24 mouse cellular contexts compared by ENCODE assay signal in genomic region chr17:84753489-84753888, GRCm38 (mm10). TPM values are rescaled to one million over a fixed set of nuclear protein-coding genes. Genes with fewer than 3 reads are reported as not detected.
DNase-seq lines count a peak whose midpoint lies in the region; ATAC-seq and TF ChIP-seq lines count a peak whose summit lies in the region.
"Had no signal": no experiment of that assay in that cellular context is flagged by ENCODE, and none has a peak within 500 bp of the region (broad histone marks: within the 10 kb centered on the region; RNA-seq: fewer than 3 reads in every experiment).

No protein-coding gene starts in this region.

- no peak overlapping the region for H3K27ac ChIP-seq in hindbrain, embryonic 12.5 days
- no peak overlapping the region for H3K27ac ChIP-seq in hindbrain, embryonic 10.5 days
- H3K27ac ChIP-seq in midbrain, embryonic 14.5 days (replicated peaks; ENCODE audit: low read depth, low read length): peak overlapping the region; percentile 14; the same call in 1 of the 2 replicates
- H3K27ac ChIP-seq in midbrain, postnatal 0 days (ENCODE audit: low read depth, low read length): no peak overlapping the region
- H3K27ac ChIP-seq: embryonic facial prominence, embryonic 12.5 days; embryonic facial prominence, embryonic 15.5 days; forebrain, embryonic 13.5 days; hindbrain, embryonic 14.5 days; intestine, embryonic 15.5 days had no signal

- H3K36me3 ChIP-seq in hindbrain, embryonic 12.5 days: peaks cover 2% of the 10 kb centered on the region; the same call in 1 of the 2 replicates
- H3K36me3 ChIP-seq in hindbrain, embryonic 10.5 days: peaks cover 35% of the 10 kb centered on the region
- peaks cover 3% of the 10 kb centered on the region; the same call in 1 of the 2 replicates for H3K36me3 ChIP-seq in midbrain, embryonic 14.5 days (ENCODE audit: control insufficient read depth, insufficient read depth, low read length)
- peaks cover 6% of the 10 kb centered on the region; the same call in 1 of the 2 replicates for H3K36me3 ChIP-seq in midbrain, postnatal 0 days (ENCODE audit: insufficient read depth, low read length)

- POLR2A ChIA-PET in Patski (lab: Charles Lee): no interaction called here

- CTCF ChIA-PET in Patski (lab: Charles Lee): no interaction called here

- peaks cover 38% of the 10 kb centered on the region for H3K4me1 ChIP-seq in hindbrain, embryonic 12.5 days
- H3K4me1 ChIP-seq in hindbrain, embryonic 10.5 days (replicated peaks): peaks cover 21% of the 10 kb centered on the region
- H3K4me1 ChIP-seq in midbrain, embryonic 14.5 days (ENCODE audit: control insufficient read depth, insufficient read depth, low read length): peaks cover 21% of the 10 kb centered on the region
- no peaks in the 10 kb centered on the region for H3K4me1 ChIP-seq in midbrain, postnatal 0 days (ENCODE audit: insufficient read depth, low read length)
- H3K4me1 ChIP-seq: embryonic facial prominence, embryonic 12.5 days; embryonic facial prominence, embryonic 15.5 days; intestine, embryonic 15.5 days had no signal

- no peaks in the 10 kb centered on the region for H3K27me3 ChIP-seq in hindbrain, embryonic 12.5 days
- H3K27me3 ChIP-seq in hindbrain, embryonic 10.5 days (ENCODE audit: insufficient read depth, poor library complexity, severe bottlenecking): no peaks in the 10 kb centered on the region
- no peaks in the 10 kb centered on the region for H3K27me3 ChIP-seq in midbrain, embryonic 14.5 days (ENCODE audit: control insufficient read depth, insufficient read depth, low read length)
- no peaks in the 10 kb centered on the region for H3K27me3 ChIP-seq in midbrain, postnatal 0 days (ENCODE audit: insufficient read depth, low read length)
- H3K27me3 ChIP-seq in Patski: no peaks in the 10 kb centered on the region
- H3K27me3 ChIP-seq: embryonic facial prominence, embryonic 12.5 days; embryonic facial prominence, embryonic 15.5 days; forebrain, embryonic 13.5 days; intestine, embryonic 15.5 days had no signal

- ATAC-seq in hindbrain, embryonic 12.5 days (ENCODE audit: low FRiP score): 0 out of 2 replicates have a peak, but pooled peaks have one; percentile 19
- no peak for ATAC-seq in midbrain, embryonic 14.5 days (ENCODE audit: low FRiP score, low TSS enrichment)
- no peak for ATAC-seq in midbrain, postnatal 0 days (ENCODE audit: low FRiP score)
- peak; percentile 62 for ATAC-seq in Patski
- ATAC-seq: CD4-positive, CD25-positive, alpha-beta regulatory T cell, adult 4 months; forebrain, embryonic 13.5 days; forebrain, embryonic 16.5 days; intestine, embryonic 15.5 days had no signal

- WGBS in hindbrain, embryonic 12.5 days: 56% methylated on average over 5 of the region's 5 CpGs
- 66% methylated on average over 5 of the region's 5 CpGs for WGBS in hindbrain, embryonic 10.5 days
- WGBS in midbrain, embryonic 14.5 days: 53% methylated on average over 5 of the region's 5 CpGs
- WGBS in midbrain, postnatal 0 days: 63% methylated on average over 5 of the region's 5 CpGs

- TF ChIP-seq CTCF in midbrain, postnatal 0 days (IDR thresholded peaks at IDR 0.05): no peak
- TF ChIP-seq CTCF in Patski (IDR thresholded peaks at IDR 0.05): no peak

- H3K4me2 ChIP-seq in hindbrain, embryonic 12.5 days (replicated peaks): no peak overlapping the region
- H3K4me2 ChIP-seq in midbrain, embryonic 14.5 days (ENCODE audit: low read length): no peak overlapping the region
- H3K4me2 ChIP-seq in midbrain, postnatal 0 days (ENCODE audit: low read depth, low read length, poor library complexity, severe bottlenecking): no peak overlapping the region
- H3K4me2 ChIP-seq: embryonic facial prominence, embryonic 12.5 days; embryonic facial prominence, embryonic 15.5 days; forebrain, embryonic 13.5 days; heart, embryonic 11.5 days; hindbrain, embryonic 14.5 days; intestine, embryonic 15.5 days had no signal

- H3K4me3 ChIP-seq in hindbrain, embryonic 12.5 days: no peak overlapping the region
- H3K4me3 ChIP-seq in hindbrain, embryonic 10.5 days: no peak overlapping the region
- no peak overlapping the region for H3K4me3 ChIP-seq in midbrain, embryonic 14.5 days (replicated peaks; ENCODE audit: low read depth, low read length)
- no peak overlapping the region for H3K4me3 ChIP-seq in midbrain, postnatal 0 days (ENCODE audit: low read depth, low read length)
- H3K4me3 ChIP-seq: embryonic facial prominence, embryonic 12.5 days; embryonic facial prominence, embryonic 15.5 days; forebrain, embryonic 13.5 days; intestine, embryonic 15.5 days had no signal

- intact Hi-C loops in heart, postnatal 25 days (cut with DNase I): no loop called here

- no peaks in the 10 kb centered on the region for H3K9me3 ChIP-seq in hindbrain, embryonic 12.5 days (replicated peaks)
- H3K9me3 ChIP-seq in hindbrain, embryonic 10.5 days: no peaks in the 10 kb centered on the region
- no peaks in the 10 kb centered on the region for H3K9me3 ChIP-seq in midbrain, embryonic 14.5 days (ENCODE audit: control insufficient read depth, low read length)
- H3K9me3 ChIP-seq in midbrain, postnatal 0 days (ENCODE audit: low read length): no peaks in the 10 kb centered on the region
- H3K9me3 ChIP-seq: embryonic facial prominence, embryonic 12.5 days; embryonic facial prominence, embryonic 15.5 days; forebrain, embryonic 13.5 days; intestine, embryonic 15.5 days had no signal

- DNase-seq in hindbrain, embryonic 10.5 days (ENCODE audit: low spot score): no peak
- DNase-seq in midbrain, embryonic 14.5 days: no peak
- no peak for DNase-seq in midbrain, postnatal 0 days (ENCODE audit: low spot score)
- DNase-seq in Patski (ENCODE audit: low read depth, low spot score): peak; percentile 24
- DNase-seq in retina, embryonic 14.5 days (ENCODE audit: low spot score): peak; percentile 11
- no peak for DNase-seq in thymus, postnatal 25 days
- DNase-seq in heart, postnatal 25 days (ENCODE audit: low spot score): no peak
- DNase-seq: adrenal gland, postnatal 10 days; adrenal gland, postnatal 36 days; cerebellum, adult 11 months; cerebellum, adult 2 months; cerebellum, adult 9-11 months; cerebellum, postnatal 25 days; gastrocnemius, postnatal 14 days; heart, postnatal 36 days had no signal

- in situ Hi-C loops in Patski (cut with MboI; ENCODE audit: low pct_unique_long_range_greater_than_20kb): no loop called here

- H3K9ac ChIP-seq in hindbrain, embryonic 12.5 days: no peak overlapping the region
- no peak overlapping the region for H3K9ac ChIP-seq in midbrain, embryonic 14.5 days (replicated peaks; ENCODE audit: low read length)
- no peak overlapping the region for H3K9ac ChIP-seq in midbrain, postnatal 0 days (replicated peaks; ENCODE audit: low read length, poor library complexity, severe bottlenecking)
- H3K9ac ChIP-seq: embryonic facial prominence, embryonic 12.5 days; embryonic facial prominence, embryonic 15.5 days; forebrain, embryonic 13.5 days; hindbrain, embryonic 14.5 days; intestine, embryonic 15.5 days had no signal

RNA-seq across cellular contexts. Expression of gene Lrpprc, which starts 37.1 kb away (rescaled TPM):
- 52.0 and 52.3 TPM in 2 replicates for polyA plus RNA-seq in hindbrain, embryonic 12.5 days (2016; fragmentation: Nextera tagmentation; extraction: Ambion mirVana)
- polyA plus RNA-seq in hindbrain, embryonic 10.5 days (2016; fragmentation: Nextera tagmentation; extraction: Ambion mirVana): 45.1 and 49.6 TPM in 2 replicates
- polyA plus RNA-seq in midbrain, embryonic 14.5 days (2014; fragmentation: Nextera tagmentation; extraction: Ambion mirVana): 36.4 and 51.4 TPM in 2 replicates
- total RNA-seq in midbrain, postnatal 0 days (2014; rRNA removed): 53.5 and 68.0 TPM in 2 replicates
- polyA plus RNA-seq in midbrain, postnatal 0 days (2015; fragmentation: Nextera tagmentation; extraction: Ambion mirVana): 39.1 and 41.3 TPM in 2 replicates
- polyA plus RNA-seq in Patski (2021): 72.4 TPM
- 100 to 1,000 TPM; 144 to 145 TPM for total RNA-seq in heart, postnatal 25 days (2021)

Comparison
In these comparisons a context has a peak if more than half of its experiments do, and no peak if none do; other contexts are left out.
1. ATAC-seq: peak in hindbrain, embryonic 12.5 days (single experiment) and Patski (single experiment); none in midbrain, embryonic 14.5 days (single experiment) and midbrain, postnatal 0 days (single experiment).
2. DNase-seq: peak in Patski (single experiment) and retina, embryonic 14.5 days (single experiment); none in hindbrain, embryonic 10.5 days (single experiment), midbrain, embryonic 14.5 days (single experiment), midbrain, postnatal 0 days (single experiment), thymus, postnatal 25 days (single experiment) and heart, postnatal 25 days (single experiment).